Mouse (Mus musculus): ENCODE data around the gene Ptprn. TPM values are rescaled to one million over a fixed set of nuclear protein-coding genes. Genes with fewer than 3 reads are reported as not detected.
A peak's percentile ranks its signal among the peaks of the same experiment; 100 is the strongest.

Ptprn gene
- total RNA-seq, 2 experiments from 2014 or later, result not detected

- peak; percentile 89 for DNase-seq
- no peak for TF ChIP-seq CTCF (IDR thresholded peaks at IDR 0.05)
- H3K27ac ChIP-seq, result peak overlapping the region; percentile 98
- H3K4me3 ChIP-seq, result peak overlapping the region; percentile 88
- intact Hi-C loops (cut with DNase I), result no loop called here
Observed at GRCm38 (mm10) chr1:75216797-75217585, 47.3 kb downstream of the Ptprn start.

- intact Hi-C loops (cut with DNase I), result no loop called here
- H3K4me3 ChIP-seq, result peak overlapping the region; percentile 88
- TF ChIP-seq CTCF (IDR thresholded peaks at IDR 0.05), result no peak
- H3K27ac ChIP-seq, result peak overlapping the region; percentile 98
- DNase-seq, result peak; percentile 77
Observed at GRCm38 (mm10) chr1:75215785-75216184, 48.5 kb downstream of the Ptprn start.

GRCm38 (mm10) chr1:75214886-75215285 is 49.4 kb downstream of the Ptprn start:
- intact Hi-C loops (cut with DNase I), result no loop called here
- peak; percentile 67 for DNase-seq
- Histone ChIP-seq H3K4me3 (peak overlapping the region; percentile 88), H3K27ac (peak overlapping the region; percentile 98)
- no peak for TF ChIP-seq CTCF (IDR thresholded peaks at IDR 0.05)

GRCm38 (mm10) chr1:75214442-75214841 is 49.9 kb downstream of the Ptprn start:
- Histone ChIP-seq H3K4me3 (peak overlapping the region; percentile 88), H3K27ac (peak overlapping the region; percentile 98)
- no peak for TF ChIP-seq CTCF (IDR thresholded peaks at IDR 0.05)
- intact Hi-C loops (cut with DNase I), result no loop called here
- DNase-seq, result peak; percentile 38

DNA sequence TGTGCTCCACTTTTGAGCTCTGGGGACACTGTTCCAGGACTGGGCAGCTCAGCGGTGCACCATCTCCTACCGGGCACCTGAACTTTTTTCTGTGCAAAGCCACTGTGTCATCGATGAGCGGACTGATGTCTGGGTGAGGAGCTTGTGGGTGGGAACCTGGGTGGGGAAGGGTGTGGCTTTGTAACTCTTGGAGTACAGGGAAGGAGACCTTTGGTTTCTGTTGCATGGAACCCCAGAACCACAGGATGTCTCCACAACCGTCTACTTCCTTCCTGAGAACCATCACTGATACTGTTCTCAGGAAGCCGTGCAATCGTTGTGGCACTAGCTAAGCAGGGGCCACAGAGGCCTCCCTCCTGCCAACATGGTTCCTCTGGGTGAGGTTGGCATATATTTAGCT is 51.2 kb downstream of the Ptprn start:
- intact Hi-C loops (cut with DNase I), result no loop called here
- no peak for DNase-seq
- Histone ChIP-seq H3K4me3 (no peak overlapping the region), H3K27ac (no peak overlapping the region)
- no peak for TF ChIP-seq CTCF (IDR thresholded peaks at IDR 0.05)

- no peak overlapping the region for H3K27ac ChIP-seq
- no peak overlapping the region for H3K4me3 ChIP-seq
- intact Hi-C loops (cut with DNase I), result no loop called here
- no peak for TF ChIP-seq CTCF (IDR thresholded peaks at IDR 0.05)
- DNase-seq, result peak; percentile 50
Observed at GRCm38 (mm10) chr1:75212542-75212941, 51.8 kb downstream of the Ptprn start.

GRCm38 (mm10) chr1:75211141-75211708 is 53.1 kb downstream of the Ptprn start:
- intact Hi-C loops (cut with DNase I), result loop anchor here (2.0 kb wide), 1 partner anchor 18 kb away; the partner anchor contains the start of genes Ankzf1 and Atg9a
- Histone ChIP-seq H3K27ac (peak overlapping the region; percentile 91), H3K4me3 (peak overlapping the region; percentile 97)
- no peak for TF ChIP-seq CTCF (IDR thresholded peaks at IDR 0.05)
- no peak for DNase-seq

- Histone ChIP-seq H3K4me3 (peak within 1 kb of the TSS; percentile 97), H3K27ac (peak within 1 kb of the TSS; percentile 91)
- intact Hi-C loops (cut with DNase I), result loop anchor here (2.0 kb wide), 1 partner anchor 18 kb away; the partner anchor contains the start of genes Ankzf1 and Atg9a
- no peak for TF ChIP-seq CTCF (IDR thresholded peaks at IDR 0.05)
- peak; percentile 96 for DNase-seq
Observed at GRCm38 (mm10) chr1:75210136-75211087, 53.9 kb downstream of the Ptprn start, which contains the start of the genes Glb1l and Stk16. TSS of gene Glb1l (minus strand) at chr1:75210813. TSS of gene Stk16 (plus strand) at chr1:75210838.

- Histone ChIP-seq H3K4me3 (peak overlapping the region; percentile 69), H3K27ac (peak overlapping the region; percentile 76)
- intact Hi-C loops (cut with DNase I), result no loop called here
- DNase-seq, result no peak
- TF ChIP-seq CTCF (IDR thresholded peaks at IDR 0.05), result no peak
Observed at GRCm38 (mm10) chr1:75208967-75209678, 55.2 kb downstream of the Ptprn start.

DNA sequence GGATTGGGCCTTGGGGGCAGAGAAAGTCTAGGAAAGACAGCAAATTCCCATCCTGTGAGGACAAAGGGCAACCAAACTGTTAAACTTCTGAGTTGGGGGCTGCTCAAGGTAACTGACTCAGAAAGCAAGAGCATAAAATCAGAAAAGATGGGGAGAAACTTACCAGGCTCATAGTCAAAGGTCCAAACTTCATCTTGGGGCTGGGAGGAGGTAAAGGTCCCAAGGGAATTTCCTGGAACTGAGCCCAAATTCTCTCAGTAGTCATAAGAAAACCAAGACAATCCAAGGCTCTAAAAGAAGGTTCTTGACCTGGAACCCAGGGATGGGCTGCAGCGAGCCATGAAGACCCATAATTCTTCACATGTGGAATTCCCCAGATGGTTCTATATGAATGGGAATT is 63.1 kb downstream of the Ptprn start:
- Histone ChIP-seq H3K4me3 (no peak overlapping the region), H3K27ac (no peak overlapping the region)
- intact Hi-C loops (cut with DNase I), result no loop called here
- no peak for DNase-seq
- no peak for TF ChIP-seq CTCF (IDR thresholded peaks at IDR 0.05)

Small RNA genes lying within 50 kb of the gene (microRNA-seq; reads per million reads assigned to microRNA genes)
- gene Gm27943, result not detected

Other genes starting within 250 kb of the Ptprn start
- 1 to 10 TPM; 4.5 to 6.6 TPM for gene Nhej1, start 139.3 kb downstream of the Ptprn start, total RNA-seq (2021)
- not detected for gene Slc23a3, start 130.6 kb downstream of the Ptprn start, total RNA-seq (2021)
- gene Cnppd1, start 121.8 kb downstream of the Ptprn start, total RNA-seq (2021), result 10 to 100 TPM; 14.0 to 14.4 TPM
- 10 to 100 TPM in 1 of 2 experiments, 1 to 10 TPM in 1; 7.7 to 11.5 TPM for gene Retreg2, start 121.7 kb downstream of the Ptprn start, total RNA-seq (2021)
- gene Zfand2b, start 95.9 kb downstream of the Ptprn start, total RNA-seq (2021), result 10 to 100 TPM; 14.6 to 17.7 TPM
- gene Abcb6, start 84.1 kb downstream of the Ptprn start, total RNA-seq (2021), result 10 to 100 TPM; 18.9 to 20.4 TPM
- gene Ankzf1, start 72.4 kb downstream of the Ptprn start, total RNA-seq (2021), result 1 to 10 TPM; 5.5 to 5.9 TPM
- gene Atg9a, start 72.3 kb downstream of the Ptprn start, total RNA-seq (2021), result 100 to 1,000 TPM; 107 to 113 TPM
- gene Glb1l, start 53.7 kb downstream of the Ptprn start, total RNA-seq (2021), result 1 to 10 TPM; 1.0 to 1.5 TPM
- gene Stk16, start 53.7 kb downstream of the Ptprn start, total RNA-seq (2021), result 10 to 100 TPM; 18.8 to 20.2 TPM
- 1,000 to 10,000 TPM; 1,043 to 1,330 TPM for gene Tuba4a, start 44.6 kb downstream of the Ptprn start, total RNA-seq (2021)
- not detected for gene A630095N17Rik, start 32.4 kb downstream of the Ptprn start, total RNA-seq (2021)
- 10 to 100 TPM; 83.2 to 88.9 TPM for gene Dnajb2, start 28.1 kb downstream of the Ptprn start, total RNA-seq (2021)
- not detected for gene Resp18, start 13.9 kb upstream of the Ptprn start, total RNA-seq (2021)
- 10 to 100 TPM; 40.9 to 49.6 TPM for gene Dnpep, start 53.5 kb upstream of the Ptprn start, total RNA-seq (2021)
- 1,000 to 10,000 TPM; 2,035 to 2,198 TPM for gene Des, start 95.8 kb upstream of the Ptprn start, total RNA-seq (2021)
- gene Speg, start 110.8 kb upstream of the Ptprn start, total RNA-seq (2021), result 100 to 1,000 TPM; 268 to 311 TPM
- gene Gmppa, start 171.4 kb upstream of the Ptprn start, total RNA-seq (2021), result 10 to 100 TPM; 41.1 to 42.7 TPM
- not detected for gene Asic4, start 185.9 kb upstream of the Ptprn start, total RNA-seq (2021)
- 1 to 10 TPM; 3.0 to 6.2 TPM for gene Chpf, start 214.8 kb upstream of the Ptprn start, total RNA-seq (2021)
- gene Tmem198, start 215.0 kb upstream of the Ptprn start, total RNA-seq (2021), result not detected
- 10 to 100 TPM; 28.4 to 41.4 TPM for gene Obsl1, start 241.9 kb upstream of the Ptprn start, total RNA-seq (2021)
- 1 to 10 TPM; 1.3 to 2.2 TPM for gene Inha, start 242.6 kb upstream of the Ptprn start, total RNA-seq (2021)

Data from gastrocnemius, adult 2 months (tissue).